Mouse (Mus musculus) regulatory T cell (primary cell): ENCODE data around the gene Cyp2d22.

Experiments used
- in situ Hi-C: fragments of 300-600 bp; cut with MboI, MseI; formaldehyde crosslinking; loops from one replicate; pipeline ENCODE4 v1.15.1; 2025; ENCODE audit warnings: high pct_unique_total_duplicates

The Cyp2d22 gene

DNA sequence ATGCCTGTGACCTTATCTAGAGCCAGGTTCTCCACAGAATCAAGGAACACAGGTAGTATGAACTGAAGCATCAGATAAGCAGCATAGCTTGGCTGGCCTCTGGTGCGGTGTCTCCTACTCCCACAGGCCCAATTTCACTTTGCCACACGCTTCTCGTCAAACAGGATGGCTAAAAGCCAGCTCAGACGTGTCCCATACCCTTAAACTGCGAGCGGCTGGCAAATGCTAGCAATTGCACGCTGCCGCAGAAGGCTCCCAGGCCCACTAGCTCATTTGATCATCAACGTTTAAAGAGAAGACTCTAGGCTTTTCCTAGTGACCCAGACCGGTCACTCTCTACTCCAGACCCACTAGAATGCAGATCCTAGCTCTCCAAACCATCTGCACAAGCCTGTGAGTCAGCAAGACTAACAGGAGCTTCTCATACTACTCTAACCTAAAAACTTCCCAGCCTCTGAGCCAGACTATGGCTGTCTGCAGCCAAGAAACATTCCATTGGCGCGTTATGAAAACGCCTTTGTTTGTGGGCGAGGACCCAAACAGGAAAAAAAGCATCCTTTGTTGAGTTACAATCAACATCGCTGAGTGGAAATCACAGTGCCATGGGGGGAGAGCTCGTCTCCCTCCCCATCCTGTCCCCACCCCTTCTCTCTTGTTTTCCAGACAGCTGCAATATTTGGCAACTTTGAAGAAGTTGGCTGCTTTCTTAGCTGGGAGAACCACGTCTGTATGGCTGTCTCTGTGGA is 3.5 kb downstream of the Cyp2d22 start:
- in situ Hi-C loops = no loop called here

DNA sequence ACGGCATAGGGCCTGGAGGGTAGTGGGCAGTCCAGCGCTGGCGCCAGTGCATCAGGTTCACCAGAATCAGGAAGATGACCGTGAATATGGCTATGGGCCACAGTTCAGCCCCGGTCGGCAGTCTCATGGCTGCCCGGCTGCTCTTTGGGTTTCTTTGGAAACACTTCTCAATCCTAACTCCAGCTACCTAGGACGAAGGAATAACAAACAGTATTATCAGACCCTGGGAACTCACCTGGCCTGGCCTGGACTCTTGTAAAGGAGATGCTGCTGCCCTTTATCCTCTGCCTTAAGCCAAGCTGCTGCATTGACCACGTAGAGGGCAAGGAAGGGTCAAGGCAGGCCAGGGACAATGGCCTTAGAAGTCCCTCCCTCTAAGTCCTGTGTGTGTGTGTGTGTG is 4.2 kb downstream of the Cyp2d22 start:
- in situ Hi-C loops = no loop called here

DNA sequence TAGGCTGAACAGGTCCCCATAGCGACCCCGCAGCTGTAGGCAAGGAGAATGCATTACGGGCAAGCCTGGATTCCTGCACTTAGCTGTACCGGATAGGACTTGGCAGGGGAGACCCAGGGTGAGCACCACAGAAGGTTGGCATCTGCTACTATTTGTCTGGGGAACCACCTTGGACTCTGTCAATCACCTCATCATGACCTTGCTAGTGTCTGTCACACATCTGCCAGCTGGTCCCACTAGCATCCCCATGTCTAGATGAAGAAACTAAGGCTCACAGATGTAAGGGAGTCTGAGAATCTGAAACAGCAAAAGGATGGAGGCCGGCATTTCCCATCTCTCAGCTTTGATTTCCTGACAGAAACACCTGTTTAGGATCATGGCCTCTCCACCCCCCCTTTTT is 5.6 kb downstream of the Cyp2d22 start:
- in situ Hi-C loops = loop anchor here (25.0 kb wide), 1 partner anchor 1138 kb away; the partner anchor contains the start of gene Ttll1

DNA sequence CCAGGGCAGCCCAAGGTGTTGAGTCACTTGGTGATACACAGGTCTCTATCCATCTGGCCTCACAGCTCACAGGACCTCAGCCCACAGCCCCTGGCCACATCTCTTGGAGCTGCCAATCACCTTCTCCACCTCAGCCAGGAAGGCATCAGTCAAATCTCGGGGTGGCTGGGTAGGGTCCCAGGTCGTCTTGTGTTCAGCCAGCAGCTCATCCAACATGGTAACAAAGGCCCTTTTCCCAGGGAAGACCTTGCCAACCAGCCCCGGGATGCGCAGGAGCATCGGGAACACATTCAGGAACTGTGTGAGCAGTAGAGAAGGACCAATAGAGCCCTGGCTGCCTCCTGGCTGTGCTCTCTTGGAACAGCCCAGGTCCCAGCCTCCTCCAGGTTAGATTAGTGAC is 7.1 kb downstream of the Cyp2d22 start:
- in situ Hi-C loops = loop anchor here (25.0 kb wide), 1 partner anchor 1139 kb away; the partner anchor contains the start of gene Ttll1

DNA sequence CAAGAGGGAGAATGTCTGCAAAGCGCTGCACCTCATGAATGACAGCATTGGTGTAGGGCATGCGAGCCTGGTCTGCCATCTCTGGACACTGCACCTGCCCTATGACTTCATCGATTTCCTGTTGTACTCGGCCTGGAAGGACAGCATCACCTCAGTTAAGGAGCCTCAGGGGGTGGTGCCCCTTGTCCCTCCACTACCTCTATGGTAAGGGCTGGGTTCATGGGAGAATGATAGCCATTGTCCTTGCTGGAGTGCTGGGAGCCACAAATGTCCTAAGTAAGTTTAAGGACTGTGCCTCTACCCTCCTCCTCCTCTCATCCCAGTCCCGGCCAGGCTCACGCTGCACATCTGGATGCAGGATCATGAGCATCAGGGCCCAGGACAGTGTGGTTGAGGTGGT is 7.6 kb downstream of the Cyp2d22 start:
- in situ Hi-C loops = loop anchor here (25.0 kb wide), 1 partner anchor 1140 kb away; the partner anchor contains the start of gene Ttll1

DNA sequence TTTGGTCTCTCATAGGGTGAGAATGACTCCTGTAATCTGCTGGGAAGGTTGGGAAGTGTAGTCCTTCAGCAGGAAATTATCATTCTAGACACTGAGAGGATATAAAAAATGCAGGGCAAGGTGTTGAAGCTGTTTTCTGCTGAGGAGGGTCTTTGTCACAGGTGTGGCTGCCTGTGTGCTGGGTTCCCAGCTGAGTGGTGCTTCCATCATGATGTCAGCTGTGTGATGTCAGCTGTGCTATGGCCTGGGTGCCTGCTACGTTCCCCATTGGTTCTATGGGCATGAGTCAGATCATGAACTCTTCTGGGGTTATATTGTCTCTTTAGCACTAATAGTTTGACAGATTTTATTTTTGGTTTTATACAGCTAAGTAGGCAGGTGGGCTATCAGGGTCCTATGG is 11.2 kb downstream of the Cyp2d22 start:
- in situ Hi-C loops = loop anchor here (25.0 kb wide), 1 partner anchor 1143 kb away; the partner anchor contains the start of gene Ttll1

DNA sequence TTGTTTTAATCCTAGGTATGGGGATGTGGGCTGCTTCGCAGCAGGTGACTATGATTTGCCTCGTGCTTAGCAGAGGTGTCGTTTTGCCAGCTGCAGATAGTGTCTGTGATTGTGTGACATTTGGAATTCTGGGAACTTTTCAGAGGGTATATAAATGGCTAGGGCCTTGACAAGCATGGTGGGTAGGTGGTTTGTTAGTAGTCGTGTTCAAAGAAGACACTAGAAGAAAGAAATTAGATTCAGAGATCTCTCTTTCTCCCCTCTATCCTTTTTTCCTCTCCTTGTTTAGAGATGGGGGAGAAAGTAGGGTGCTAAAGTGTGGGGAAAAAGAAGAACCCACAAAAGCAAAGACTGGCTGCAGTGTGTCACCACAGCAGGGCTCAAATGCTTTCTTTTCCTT is 11.9 kb downstream of the Cyp2d22 start:
- in situ Hi-C loops = loop anchor here (25.0 kb wide), 1 partner anchor 1144 kb away; the partner anchor contains the start of gene Ttll1

DNA sequence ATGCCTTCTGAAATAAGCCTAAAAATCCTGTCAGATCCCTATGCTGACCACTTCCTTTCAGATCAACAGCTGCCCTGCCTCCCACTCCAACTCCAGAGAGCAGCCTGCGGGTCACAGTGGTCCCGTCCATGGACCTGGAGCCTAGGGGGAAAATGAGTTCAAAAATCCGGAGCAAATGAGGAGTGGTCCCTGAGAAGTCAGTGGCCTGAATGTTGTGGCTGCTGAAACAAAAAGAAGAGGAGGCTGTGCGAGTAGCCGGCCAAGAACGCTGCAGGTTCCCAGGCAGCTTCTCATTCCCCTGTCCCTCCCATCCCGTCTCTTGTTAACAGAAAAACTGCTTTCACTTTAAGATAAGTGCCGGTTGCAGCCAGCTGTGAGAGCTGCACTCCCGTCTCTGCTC is 15.5 kb downstream of the Cyp2d22 start:
- in situ Hi-C loops = loop anchor here (25.0 kb wide), 1 partner anchor 1148 kb away; the partner anchor contains the start of gene Ttll1

DNA sequence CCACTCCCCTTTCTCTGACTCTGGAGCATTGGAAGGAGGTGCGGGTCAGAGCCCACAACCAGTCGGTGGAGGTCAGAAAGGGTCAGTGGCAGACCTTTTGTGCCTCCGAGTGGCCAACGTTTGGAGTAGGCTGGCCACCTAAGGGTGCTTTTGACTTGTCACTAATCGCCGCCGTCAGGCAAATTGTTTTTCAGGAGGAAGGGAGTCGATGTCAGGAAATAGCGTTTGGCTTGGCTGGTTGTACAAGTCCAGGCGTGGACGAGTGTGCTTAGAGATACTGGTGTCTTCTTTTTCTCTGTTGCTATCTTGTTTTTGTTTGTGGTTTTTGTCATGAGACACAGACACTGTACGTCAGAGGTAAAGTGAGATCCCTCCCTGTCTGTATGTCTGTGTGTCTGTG is 16.3 kb downstream of the Cyp2d22 start:
- in situ Hi-C loops = loop anchor here (25.0 kb wide), 1 partner anchor 1148 kb away; the partner anchor contains the start of gene Ttll1

DNA sequence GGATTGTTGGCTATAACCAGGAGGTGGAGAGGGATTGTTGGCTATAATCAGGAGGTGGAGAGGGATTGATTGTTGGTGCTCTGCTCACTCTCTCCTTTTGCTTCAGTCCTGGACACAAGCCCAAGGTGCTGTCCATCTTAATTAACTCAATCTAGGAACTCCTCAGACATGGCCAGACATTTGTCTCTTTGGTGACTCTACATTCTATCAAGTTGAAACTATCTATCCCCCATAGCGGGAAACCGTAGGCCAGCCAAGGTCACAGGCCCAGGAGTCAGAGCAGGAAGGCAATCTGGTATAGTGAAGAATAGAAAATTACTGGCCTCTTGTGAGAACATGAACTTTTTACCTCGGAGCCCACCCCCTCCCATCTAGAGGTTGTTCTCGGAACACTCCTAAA is 17.8 kb downstream of the Cyp2d22 start:
- in situ Hi-C loops = loop anchor here (25.0 kb wide), 1 partner anchor 1150 kb away; the partner anchor contains the start of gene Ttll1

DNA sequence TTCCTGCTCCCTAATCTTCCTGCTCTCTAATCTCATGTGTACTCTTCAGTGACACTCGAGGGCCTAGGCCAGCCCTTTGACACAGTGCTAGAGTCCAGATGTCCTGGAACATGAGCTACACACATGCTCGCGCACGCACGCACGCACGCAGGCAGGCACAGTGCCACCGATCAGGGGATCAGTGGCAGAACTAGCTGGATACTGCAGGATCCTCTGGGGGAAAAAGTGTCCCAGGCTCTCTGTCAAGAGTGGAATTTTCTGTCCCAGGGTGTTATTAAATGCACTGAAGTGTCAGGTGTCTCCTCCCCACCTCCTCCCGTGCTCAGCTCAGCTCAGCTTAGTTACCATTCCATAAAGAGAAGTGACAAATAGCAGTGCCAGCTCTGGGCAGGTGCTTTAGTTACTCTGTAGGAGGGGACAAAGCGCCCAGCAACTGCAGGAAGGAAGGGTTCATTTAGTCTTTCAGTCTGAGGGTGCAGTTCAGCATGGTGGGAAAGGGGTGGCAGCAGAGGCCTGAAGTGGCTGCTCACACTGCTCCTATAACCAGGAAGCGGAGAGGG is 18.5 kb downstream of the Cyp2d22 start:
- in situ Hi-C loops = loop anchor here (25.0 kb wide), 1 partner anchor 1151 kb away; the partner anchor contains the start of gene Ttll1

DNA sequence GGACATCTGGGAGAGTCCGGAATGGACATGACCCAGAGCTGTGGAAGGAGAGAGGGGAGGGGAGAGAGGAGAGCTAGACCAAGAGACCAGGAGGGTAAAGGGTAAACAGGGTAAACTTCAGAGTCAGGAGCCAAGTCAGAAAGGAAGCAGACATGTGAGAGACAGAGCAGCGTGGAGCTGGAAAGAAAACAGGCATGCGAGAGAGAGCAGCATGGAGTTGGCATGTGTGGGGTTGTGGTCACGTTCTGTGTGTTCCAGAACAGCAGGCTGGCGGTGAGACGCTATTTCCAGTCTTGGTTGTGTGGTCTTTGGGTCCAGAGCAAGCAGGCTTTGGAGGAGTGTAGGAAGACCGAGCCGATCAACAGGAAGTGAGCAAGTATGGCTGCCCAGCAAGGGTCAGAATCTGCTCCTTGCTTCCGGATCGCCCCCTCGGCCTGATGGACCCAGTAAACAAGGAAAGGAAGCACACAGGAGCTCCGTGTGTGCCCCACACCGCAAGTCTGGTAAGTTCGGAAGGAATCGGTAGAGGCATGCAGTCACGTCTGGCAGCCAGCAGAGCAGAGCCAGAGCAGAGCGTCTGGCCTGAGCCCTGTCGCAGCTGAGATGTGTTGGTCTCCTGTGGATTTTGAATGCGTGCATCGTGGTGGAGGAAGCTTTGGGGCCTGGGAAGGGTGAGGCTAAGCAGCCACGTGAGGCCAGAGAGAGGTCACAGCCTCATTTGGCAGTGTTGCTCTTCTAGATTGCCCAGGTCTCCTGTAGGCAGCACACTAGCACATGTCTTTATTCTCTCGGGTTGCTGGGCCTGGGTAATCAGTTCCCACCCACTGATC is 21.4 kb downstream of the Cyp2d22 start:
- in situ Hi-C loops = loop anchor here (25.0 kb wide), 1 partner anchor 1154 kb away; the partner anchor contains the start of gene Ttll1

DNA sequence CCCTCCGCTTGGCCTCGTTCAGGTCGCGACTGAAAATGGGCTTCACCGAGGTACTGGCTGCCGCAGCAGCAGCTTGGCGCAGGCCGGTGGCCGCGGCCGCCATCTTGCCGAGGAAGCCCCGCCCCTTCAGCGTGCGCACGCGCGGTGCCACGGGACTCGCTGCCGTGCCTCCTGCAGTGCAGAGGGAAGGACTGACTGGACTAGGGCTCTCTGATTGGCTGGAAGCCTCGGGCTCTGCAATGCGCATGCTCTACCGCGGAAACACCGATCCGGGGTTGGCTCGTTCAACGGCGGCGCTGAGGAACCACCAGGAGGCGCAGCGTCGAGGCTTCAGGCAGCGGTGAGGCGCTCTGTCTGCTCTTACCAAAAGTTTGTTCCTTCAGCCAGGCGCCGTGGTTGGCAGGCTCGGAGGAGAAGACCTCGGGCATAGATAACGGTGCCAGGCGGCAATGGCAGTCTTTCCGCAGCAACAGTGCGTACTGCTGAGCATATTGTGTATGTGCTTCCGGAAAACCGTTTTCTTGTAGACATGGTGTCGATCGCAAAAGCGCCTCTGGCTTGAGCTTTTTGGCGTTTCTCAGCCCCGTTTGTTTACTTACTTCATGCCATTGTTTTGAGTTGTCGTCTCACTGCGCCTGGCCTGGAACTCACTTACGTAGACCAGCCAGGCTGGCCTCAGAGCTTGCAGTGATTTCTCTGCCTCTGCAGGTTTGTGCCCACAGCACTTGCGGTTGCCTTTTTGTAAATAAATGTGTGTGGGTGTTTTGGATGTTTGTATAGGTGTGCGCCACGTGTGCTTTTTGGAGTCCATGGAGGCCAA is 25.7 kb downstream of the Cyp2d22 start, which contains the start of gene Ndufa6:
Ndufa6 (minus strand) TSS at position 197 of the 820 bp plus-strand sequence.
- in situ Hi-C loops = loop anchor here (25.0 kb wide), 1 partner anchor 1158 kb away; the partner anchor contains the start of gene Ttll1

DNA sequence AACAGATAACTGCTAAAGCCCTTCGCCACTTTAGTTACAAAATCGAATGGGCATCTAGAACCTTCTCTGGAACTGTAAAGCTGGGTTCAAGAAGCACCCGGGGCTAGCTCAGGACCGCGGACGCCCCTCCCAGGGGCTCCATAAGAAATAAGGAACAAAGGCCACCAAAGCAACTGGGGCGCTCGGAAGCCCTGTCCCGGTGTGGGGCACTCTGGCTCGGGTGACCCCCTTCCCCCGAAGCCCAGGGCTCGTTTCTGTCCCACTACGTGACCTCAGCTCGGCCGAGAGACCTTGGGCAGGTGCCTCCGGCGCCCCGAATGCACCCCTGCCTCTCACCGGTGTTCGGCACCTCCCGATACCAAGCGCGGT is 26.3 kb downstream of the Cyp2d22 start:
- in situ Hi-C loops = loop anchor here (25.0 kb wide), 1 partner anchor 1159 kb away; the partner anchor contains the start of gene Ttll1

DNA sequence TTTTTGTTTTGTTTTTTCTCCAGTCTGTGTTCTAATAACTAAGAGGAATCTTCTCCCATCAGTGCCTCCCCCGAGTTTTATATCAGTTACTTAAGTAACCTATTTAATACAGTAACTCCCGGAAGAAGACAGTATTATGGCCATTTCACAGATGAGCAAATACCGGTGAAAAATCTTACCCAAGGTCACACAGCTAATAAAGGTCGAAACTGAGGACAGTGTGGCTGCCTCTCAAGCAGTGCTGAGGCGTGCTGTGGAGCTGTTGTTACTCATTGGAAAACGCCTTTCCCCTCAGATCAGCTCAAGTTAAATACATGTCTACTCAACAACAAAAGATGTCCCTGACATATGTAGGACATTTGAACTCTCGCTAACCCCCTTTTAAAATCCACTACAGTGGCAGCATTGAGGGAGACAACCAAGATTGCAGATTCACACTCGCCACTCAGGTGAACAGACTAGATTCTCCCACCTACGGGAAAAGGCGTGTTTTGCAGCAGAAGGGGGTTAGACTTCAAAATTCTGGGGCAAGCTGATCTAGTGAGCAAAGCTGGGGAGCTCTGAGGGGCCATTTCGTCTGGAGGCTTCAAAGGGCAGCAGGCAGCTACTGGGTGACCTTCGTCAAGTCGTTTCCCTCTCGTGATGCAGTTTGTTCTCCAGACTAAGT is 26.8 kb downstream of the Cyp2d22 start:
- in situ Hi-C loops = loop anchor here (25.0 kb wide), 1 partner anchor 1159 kb away; the partner anchor contains the start of gene Ttll1

DNA sequence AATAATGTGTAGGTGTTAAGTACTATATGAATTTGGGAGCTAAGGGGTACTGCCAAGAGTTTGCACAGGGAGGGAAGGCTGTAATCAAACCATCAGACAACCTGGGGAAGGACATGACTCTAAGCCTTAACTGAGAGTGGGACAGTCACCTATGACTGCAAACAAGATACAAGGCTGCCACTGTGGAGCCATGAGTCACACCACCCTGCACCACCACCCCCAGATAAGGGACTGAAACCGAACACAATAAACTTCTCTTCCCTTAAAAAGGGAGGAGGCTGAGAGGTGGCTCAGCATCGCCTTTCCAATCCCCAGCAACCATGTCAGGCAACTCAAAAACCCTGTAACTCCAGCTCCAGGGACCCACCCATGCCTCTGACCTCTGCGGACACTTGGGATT is 28.6 kb downstream of the Cyp2d22 start:
- in situ Hi-C loops = loop anchor here (25.0 kb wide), 1 partner anchor 1161 kb away; the partner anchor contains the start of gene Ttll1

DNA sequence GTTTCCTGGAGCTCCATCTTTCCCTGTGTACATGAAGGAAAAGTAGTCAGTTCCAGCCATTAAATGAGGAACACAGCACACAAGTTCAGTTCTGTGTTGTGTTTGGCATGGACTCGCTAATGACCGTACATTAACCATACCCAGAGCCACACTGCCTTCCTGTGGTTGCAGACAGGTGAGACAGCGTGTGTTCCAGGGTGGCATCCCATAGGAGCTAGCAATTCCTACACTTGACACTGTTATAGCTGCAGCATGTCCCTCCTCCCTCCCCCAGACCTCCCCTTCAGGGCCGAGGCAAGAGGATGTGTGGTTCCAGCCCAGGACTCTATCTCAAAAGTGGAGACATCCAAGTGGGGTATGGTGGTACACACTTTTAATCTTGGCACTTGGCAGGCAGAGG is 29.7 kb downstream of the Cyp2d22 start:
- in situ Hi-C loops = loop anchor here (25.0 kb wide), 1 partner anchor 1162 kb away; the partner anchor contains the start of gene Ttll1

DNA sequence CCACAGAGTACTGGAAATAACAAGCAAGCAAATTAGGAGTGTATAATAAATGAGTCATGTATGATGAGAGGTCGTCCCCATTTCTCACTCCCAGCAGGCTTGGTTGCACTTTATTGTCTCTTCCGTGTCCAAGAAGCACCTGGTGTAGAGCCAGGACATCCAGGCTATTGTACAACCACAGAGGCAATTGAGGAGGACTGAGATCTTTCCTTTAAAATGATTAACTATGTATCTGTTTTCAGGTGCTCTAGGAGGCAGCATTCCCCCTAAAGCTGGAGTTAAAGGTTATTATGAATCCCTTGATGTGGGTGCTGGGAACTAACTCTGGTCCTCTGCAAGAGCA is 31.1 kb downstream of the Cyp2d22 start:
- in situ Hi-C loops = no loop called here

DNA sequence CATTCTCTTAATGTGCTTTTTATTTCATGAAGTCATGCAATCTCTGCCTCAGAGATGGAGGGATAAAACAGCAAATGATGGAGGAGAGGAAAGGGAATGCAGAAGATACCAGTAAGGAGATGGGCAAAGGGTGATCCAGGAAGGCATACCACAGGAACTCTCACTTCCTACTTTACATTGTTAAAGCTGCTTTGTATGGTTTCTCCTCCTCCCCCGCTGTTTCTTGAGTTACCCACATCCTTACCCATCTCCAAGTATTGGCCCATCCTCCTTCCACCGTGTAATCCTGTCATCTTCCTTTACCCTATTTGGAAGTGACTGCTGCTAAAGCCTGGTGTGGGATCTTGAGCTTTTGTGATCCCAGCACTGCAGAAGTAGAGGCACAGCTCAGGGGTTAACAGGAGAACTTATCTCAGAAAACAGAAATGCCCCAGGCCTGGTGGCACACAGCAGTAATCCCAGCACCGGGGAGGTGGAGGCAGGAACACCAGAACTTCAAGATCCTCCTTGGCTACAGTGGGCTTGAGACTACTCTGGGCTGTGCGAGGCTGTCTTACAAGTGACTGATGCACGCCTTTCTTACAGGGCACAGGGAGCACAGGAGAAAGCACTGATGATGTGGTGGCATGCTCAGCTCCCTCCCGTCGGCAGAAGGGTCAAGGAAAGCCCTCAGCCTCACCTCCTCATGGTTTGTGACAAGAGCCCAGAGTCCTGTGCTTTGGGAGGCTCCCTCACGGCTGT is 31.6 kb downstream of the Cyp2d22 start:
- in situ Hi-C loops = no loop called here
